Mouse (Mus musculus) lung, adult 2 months (tissue): Measurements from ENCODE around the gene Hfe. TPM values are rescaled to one million over a fixed set of nuclear protein-coding genes. Genes with fewer than 3 reads are reported as not detected.

Experiments used
- DNase-seq: peaks from one replicate; pipeline ENCODE4 v3.0.0; 2022
- H3K4me1 ChIP-seq: fragments of 200-500 bp; 2 replicates; pipeline ENCODE4 v1.6.1; 2011; ENCODE audit warnings: low read length; ENCODE audit not compliant: control insufficient read depth, insufficient read depth
- H3K4me3 ChIP-seq: fragments of 200-500 bp; replicated peaks from 2 replicates; pipeline ENCODE3; 2011; ENCODE audit warnings: low read depth, mild to moderate bottlenecking, control low read depth, low read length; ENCODE audit errors: extremely low read depth
- CTCF ChIP-seq: fragments of 200-500 bp; IDR thresholded peaks from 2 replicates; pipeline ENCODE4 v1.5.1; 2011; ENCODE audit warnings: mild to moderate bottlenecking, low read length, control low read depth; ENCODE audit not compliant: insufficient read depth
- POLR2A ChIP-seq: fragments of 200-500 bp; IDR thresholded peaks from 2 replicates; pipeline ENCODE4 v1.6.1; 2011; ENCODE audit warnings: low read depth, mild to moderate bottlenecking, control low read depth, low read length, borderline replicate concordance; ENCODE audit errors: extremely low read depth
- WGBS: fragments of 180-500 bp; shearing (Covaris S2); methylation state at CpG from one replicate; pipeline ENCODE4 v1.1.7; 2018; 5-methylcytosine and 5-hydroxymethylcytosine counted together
- polyA plus RNA-seq: library from polyadenylated mRNA; depleted of rRNA; stranded (reverse); fragments of >200 nt; gene quantifications from 2 replicates; pipeline ENCODE4 v1.2.3, GENCODE M21; 2012; rRNA removed

The Hfe gene
- polyA plus RNA-seq, 1 experiment: 21.3 TPM

- no peak overlapping the region for H3K4me3 ChIP-seq
- 82% methylated on average over 6 of the region's 6 CpGs for WGBS
- peaks cover 2% of the 10 kb centered on the region; the same call in 1 of the 2 replicates for H3K4me1 ChIP-seq
- no peak for DNase-seq
- TF ChIP-seq CTCF (no peak), POLR2A (no peak)
These were observed 28.6 kb downstream of the Hfe start for GRCm38 (mm10) chr13:23681990-23682582.

GRCm38 (mm10) chr13:23662536-23662935 is 48.1 kb downstream of the Hfe start:
- WGBS: 31% methylated on average over 3 of the region's 3 CpGs

GRCm38 (mm10) chr13:23659636-23660366 is 50.9 kb downstream of the Hfe start:
- TF ChIP-seq POLR2A (no peak), CTCF (no peak)
- no peak for DNase-seq
- 59% methylated on average over 6 of the region's 6 CpGs for WGBS
- H3K4me1 ChIP-seq: peaks cover 3% of the 10 kb centered on the region; the same call in 1 of the 2 replicates
- H3K4me3 ChIP-seq: no peak overlapping the region

More at GRCm38 (mm10) chr13:23662536-23662935, 48.1 kb downstream of the Hfe start:
- Histone ChIP-seq H3K4me1 (peaks cover 3% of the 10 kb centered on the region; the same call in 1 of the 2 replicates), H3K4me3 (no peak overlapping the region)
- no peak for DNase-seq
- TF ChIP-seq POLR2A (no peak), CTCF (no peak)

Other genes starting within 250 kb of the Hfe start
- gene Btn1a1, start 245.0 kb downstream of the Hfe start, polyA plus RNA-seq: not detected in 2 replicates
- gene Btn2a2, start 222.0 kb downstream of the Hfe start, polyA plus RNA-seq: not detected in 2 replicates
- gene Hist1h4h, start 179.8 kb downstream of the Hfe start, polyA plus RNA-seq: 27.1 and 28.0 TPM in 2 replicates
- 28.7 and 47.1 TPM in 2 replicates for gene Hist1h2af, start 176.9 kb downstream of the Hfe start, polyA plus RNA-seq
- gene Hist1h3g, start 175.4 kb downstream of the Hfe start, polyA plus RNA-seq: 2.1 and 2.3 TPM in 2 replicates
- 0.66 and 0.87 TPM in 2 replicates for gene Hist1h2bh, start 167.5 kb downstream of the Hfe start, polyA plus RNA-seq
- gene Hist1h3f, start 166.8 kb downstream of the Hfe start, polyA plus RNA-seq: 1.3 and 1.7 TPM in 2 replicates
- gene Hist1h4f, start 159.2 kb downstream of the Hfe start, polyA plus RNA-seq: 1.4 and 1.8 TPM in 2 replicates
- 0.10 and 0.12 TPM in 2 replicates for gene Hist1h1d, start 157.6 kb downstream of the Hfe start, polyA plus RNA-seq
- 8.4 and 9.2 TPM in 2 replicates for gene Hist1h3e, start 148.5 kb downstream of the Hfe start, polyA plus RNA-seq
- gene Hist1h2ae, start 139.6 kb downstream of the Hfe start, polyA plus RNA-seq: 1.8 and 2.3 TPM in 2 replicates
- 9.8 and 22.7 TPM in 2 replicates for gene Hist1h2bg, start 139.5 kb downstream of the Hfe start, polyA plus RNA-seq
- 2.7 and 3.4 TPM in 2 replicates for gene Hist1h2bf, start 136.7 kb downstream of the Hfe start, polyA plus RNA-seq
- 1.2 and 2.0 TPM in 2 replicates for gene Hist1h2ad, start 136.5 kb downstream of the Hfe start, polyA plus RNA-seq
- gene Hist1h3d, start 135.1 kb downstream of the Hfe start, polyA plus RNA-seq: 2.6 and 4.5 TPM in 2 replicates
- gene Hist1h4d, start 129.3 kb downstream of the Hfe start, polyA plus RNA-seq: 9.0 and 9.5 TPM in 2 replicates
- 2.7 and 3.0 TPM in 2 replicates for gene Hist1h2be, start 89.7 kb downstream of the Hfe start, polyA plus RNA-seq
- 2.0 and 2.4 TPM in 2 replicates for gene Hist1h1e, start 88.3 kb downstream of the Hfe start, polyA plus RNA-seq
- 0.45 and 0.61 TPM in 2 replicates for gene Hist1h2ac, start 26.9 kb downstream of the Hfe start, polyA plus RNA-seq
- 142 and 182 TPM in 2 replicates for gene Hist1h2bc, start 26.7 kb downstream of the Hfe start, polyA plus RNA-seq
- not detected in 2 replicates for gene Hist1h1t, start 15.0 kb downstream of the Hfe start, polyA plus RNA-seq
- gene Hist1h4c, start 12.4 kb downstream of the Hfe start, polyA plus RNA-seq: 6.3 and 6.8 TPM in 2 replicates
- gene Hist1h1c, start 28.0 kb upstream of the Hfe start, polyA plus RNA-seq: 38.1 and 46.7 TPM in 2 replicates
- gene Hist1h3c, start 34.7 kb upstream of the Hfe start, polyA plus RNA-seq: 1.2 and 2.9 TPM in 2 replicates
- gene Hist1h2bb, start 35.9 kb upstream of the Hfe start, polyA plus RNA-seq: 2.5 and 2.6 TPM in 2 replicates
- 2.0 and 3.9 TPM in 2 replicates for gene Hist1h2ab, start 40.3 kb upstream of the Hfe start, polyA plus RNA-seq
- 2.6 and 3.8 TPM in 2 replicates for gene Hist1h3b, start 41.4 kb upstream of the Hfe start, polyA plus RNA-seq
- gene Hist1h4b, start 46.2 kb upstream of the Hfe start, polyA plus RNA-seq: 2.5 and 2.8 TPM in 2 replicates
- 2.4 and 2.9 TPM in 2 replicates for gene Hist1h4a, start 50.4 kb upstream of the Hfe start, polyA plus RNA-seq
- gene Hist1h3a, start 51.5 kb upstream of the Hfe start, polyA plus RNA-seq: 3.1 and 4.3 TPM in 2 replicates
- gene Hist1h1a, start 52.8 kb upstream of the Hfe start, polyA plus RNA-seq: not detected in 2 replicates
- gene Trim38, start 59.1 kb upstream of the Hfe start, polyA plus RNA-seq: 0.07 TPM in 1 of 2 replicates, not detected in the other
- 0.32 and 0.52 TPM in 2 replicates for gene Slc17a2, start 96.1 kb upstream of the Hfe start, polyA plus RNA-seq
- gene Slc17a3, start 128.6 kb upstream of the Hfe start, polyA plus RNA-seq: 0.02 TPM in 1 of 2 replicates, not detected in the other
- gene Slc17a1, start 156.9 kb upstream of the Hfe start, polyA plus RNA-seq: not detected in 2 replicates
- gene Slc17a4, start 204.2 kb upstream of the Hfe start, polyA plus RNA-seq: 0.07 TPM in 1 of 2 replicates, not detected in the other
- not detected in 2 replicates for gene Hist1h2ba, start 223.3 kb upstream of the Hfe start, polyA plus RNA-seq
- gene Hist1h2aa, start 223.6 kb upstream of the Hfe start, polyA plus RNA-seq: not detected in 2 replicates